Mouse (Mus musculus): ENCODE measurements around the gene Polg2. TPM values are rescaled to one million over a fixed set of nuclear protein-coding genes. Genes with fewer than 3 reads are reported as not detected.
"Not testable (repeated sequence)": the region's sequence is repeated elsewhere in the genome, so short reads cannot be mapped to it uniquely, and the experiment has no call there.

Polg2 gene
- polyA plus RNA-seq, 1 experiment: 6.3 TPM

DNA sequence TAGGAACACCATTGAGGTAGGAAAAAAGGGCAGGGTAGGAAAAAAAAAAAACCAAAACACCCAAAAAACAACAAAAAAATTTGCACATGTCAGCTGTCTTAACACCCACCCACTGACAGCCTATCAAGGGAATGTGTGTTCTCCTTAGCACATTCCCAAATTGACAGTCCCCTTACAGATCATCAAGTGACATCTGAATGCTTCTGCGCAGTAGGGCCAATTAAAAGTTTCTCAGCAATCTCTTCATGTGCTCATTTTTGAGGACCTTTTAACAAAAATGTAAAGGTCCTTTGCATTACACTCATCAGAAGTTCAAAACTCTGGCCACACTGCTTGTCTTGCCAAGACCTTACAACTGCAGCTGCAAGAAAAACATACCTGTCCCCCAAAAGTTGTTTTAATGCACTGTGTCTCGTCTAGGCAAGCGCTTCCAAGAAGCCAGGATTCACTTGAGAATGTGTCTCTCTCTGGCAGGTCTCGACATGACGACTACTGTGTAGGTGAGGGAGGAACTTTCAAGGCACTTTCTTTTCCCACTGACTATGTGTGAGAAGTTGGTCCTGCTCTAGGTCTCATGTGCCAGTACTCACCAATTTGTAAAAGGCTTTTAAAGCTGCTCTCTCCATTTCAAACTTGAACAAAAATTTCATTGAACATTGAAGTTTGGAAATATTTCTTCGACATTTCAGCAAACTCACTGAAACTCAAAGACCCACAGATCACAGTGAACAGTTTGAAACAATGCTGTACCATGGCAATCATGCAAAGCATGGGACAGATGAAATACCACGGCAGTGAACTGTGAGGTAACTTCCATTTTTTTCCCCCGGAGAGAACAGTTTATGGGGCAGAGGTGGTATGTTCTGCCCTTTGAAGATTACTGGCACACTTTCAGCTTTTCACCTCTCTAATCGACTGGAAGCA, 3.8 kb upstream of the Polg2 start:
- no peak for TF ChIP-seq CTCF (IDR thresholded peaks at IDR 0.05; ENCODE audit: insufficient read depth, low read length)
- TF ChIP-seq POLR2A (IDR thresholded peaks at IDR 0.05; ENCODE audit: borderline replicate concordance, extremely low read depth, low read depth, low read length): no peak
- Histone ChIP-seq H3K4me3 (replicated peaks; ENCODE audit: extremely low read depth, low read depth, low read length) (no peak overlapping the region), H3K4me1 (ENCODE audit: control insufficient read depth, insufficient read depth, low read length) (peaks cover 16% of the 10 kb centered on the region)
- 58% methylated on average over 9 of the region's 9 CpGs for WGBS
- DNase-seq: no peak

DNA sequence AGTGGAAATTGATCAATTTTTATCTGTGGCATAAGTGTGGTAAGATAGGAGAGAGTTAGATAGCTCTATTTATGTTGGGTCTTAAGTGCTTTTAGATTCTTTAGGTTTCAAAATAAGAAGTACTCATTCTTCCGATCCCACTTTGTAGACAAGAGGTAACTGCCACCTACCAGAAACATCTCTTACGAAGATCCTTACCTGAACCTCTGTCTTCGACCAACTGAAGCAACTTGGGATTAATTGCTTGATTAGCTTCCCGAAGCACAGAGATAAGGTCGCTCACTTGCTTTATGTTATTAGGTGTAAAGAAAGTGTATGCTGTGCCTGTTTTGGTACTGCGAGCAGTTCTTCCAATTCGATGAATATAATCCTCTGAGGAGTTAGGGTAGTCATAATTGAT, 2.9 kb upstream of the Polg2 start:
- WGBS: 78% methylated on average over 7 of the region's 7 CpGs
- not testable (repeated sequence) for H3K4me3 ChIP-seq (replicated peaks; ENCODE audit: extremely low read depth, low read depth, low read length); DNase-seq
- peaks cover 16% of the 10 kb centered on the region for H3K4me1 ChIP-seq (ENCODE audit: control insufficient read depth, insufficient read depth, low read length)

DNA sequence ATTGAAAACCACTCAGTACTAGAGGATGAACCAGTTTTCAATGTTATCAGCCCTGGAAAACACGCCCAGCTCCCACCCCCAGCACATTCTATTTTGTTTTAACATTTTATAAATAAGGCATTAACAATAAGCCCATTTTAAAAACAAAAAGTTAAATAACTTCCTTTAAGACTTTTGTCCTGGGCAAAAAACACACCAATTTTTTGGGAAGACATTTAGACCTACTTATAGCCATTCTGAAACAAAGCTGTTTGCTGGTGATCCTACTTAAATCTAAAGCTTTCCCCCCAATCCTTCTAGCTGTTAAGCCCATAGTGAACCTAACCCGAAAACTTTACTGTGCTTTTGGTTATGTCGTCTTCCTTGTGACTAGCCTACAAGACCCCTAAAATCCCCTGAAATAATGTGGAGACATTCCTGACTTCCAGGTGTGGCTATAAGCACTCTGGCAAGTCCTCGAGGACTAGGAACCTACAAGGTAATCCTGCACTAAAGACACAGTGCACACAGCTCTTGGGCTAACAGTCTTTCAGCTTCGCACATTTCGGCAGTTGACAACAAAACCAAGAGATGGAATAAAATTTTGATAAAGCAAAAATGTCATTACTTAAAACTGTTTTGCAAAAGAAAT, 1.4 kb upstream of the Polg2 start:
- WGBS: 66% methylated on average over 6 of the region's 6 CpGs
- no peak for DNase-seq
- Histone ChIP-seq H3K4me3 (replicated peaks; ENCODE audit: extremely low read depth, low read depth, low read length) (no peak overlapping the region), H3K4me1 (ENCODE audit: control insufficient read depth, insufficient read depth, low read length) (peaks cover 16% of the 10 kb centered on the region)
- TF ChIP-seq POLR2A (IDR thresholded peaks at IDR 0.05; ENCODE audit: borderline replicate concordance, extremely low read depth, low read depth, low read length) (no peak), CTCF (IDR thresholded peaks at IDR 0.05; ENCODE audit: insufficient read depth, low read length) (no peak)

DNA sequence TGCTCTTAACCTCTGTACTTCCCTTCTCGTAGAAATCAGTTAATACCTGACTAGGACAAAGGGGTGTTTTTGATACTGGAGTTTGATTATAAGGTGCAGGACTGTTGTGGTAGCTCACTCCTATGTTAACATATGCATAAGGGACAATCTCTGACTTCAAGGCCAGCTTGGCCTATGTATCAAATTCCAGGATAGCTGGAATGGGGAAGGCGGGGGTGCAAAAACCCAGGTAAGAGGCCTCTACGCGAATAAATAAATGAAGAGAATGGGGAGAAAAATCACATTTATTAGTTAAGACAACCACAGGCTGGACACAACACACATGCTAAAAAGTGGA, 720 bp upstream of the Polg2 start:
- WGBS: 66% methylated on average over 4 of the region's 4 CpGs
- no peak for TF ChIP-seq CTCF (IDR thresholded peaks at IDR 0.05; ENCODE audit: insufficient read depth, low read length)
- TF ChIP-seq POLR2A (IDR thresholded peaks at IDR 0.05; ENCODE audit: borderline replicate concordance, extremely low read depth, low read depth, low read length): no peak
- DNase-seq: no peak
- Histone ChIP-seq H3K4me1 (ENCODE audit: control insufficient read depth, insufficient read depth, low read length) (peaks cover 14% of the 10 kb centered on the region), H3K4me3 (replicated peaks; ENCODE audit: extremely low read depth, low read depth, low read length) (no peak overlapping the region)

DNA sequence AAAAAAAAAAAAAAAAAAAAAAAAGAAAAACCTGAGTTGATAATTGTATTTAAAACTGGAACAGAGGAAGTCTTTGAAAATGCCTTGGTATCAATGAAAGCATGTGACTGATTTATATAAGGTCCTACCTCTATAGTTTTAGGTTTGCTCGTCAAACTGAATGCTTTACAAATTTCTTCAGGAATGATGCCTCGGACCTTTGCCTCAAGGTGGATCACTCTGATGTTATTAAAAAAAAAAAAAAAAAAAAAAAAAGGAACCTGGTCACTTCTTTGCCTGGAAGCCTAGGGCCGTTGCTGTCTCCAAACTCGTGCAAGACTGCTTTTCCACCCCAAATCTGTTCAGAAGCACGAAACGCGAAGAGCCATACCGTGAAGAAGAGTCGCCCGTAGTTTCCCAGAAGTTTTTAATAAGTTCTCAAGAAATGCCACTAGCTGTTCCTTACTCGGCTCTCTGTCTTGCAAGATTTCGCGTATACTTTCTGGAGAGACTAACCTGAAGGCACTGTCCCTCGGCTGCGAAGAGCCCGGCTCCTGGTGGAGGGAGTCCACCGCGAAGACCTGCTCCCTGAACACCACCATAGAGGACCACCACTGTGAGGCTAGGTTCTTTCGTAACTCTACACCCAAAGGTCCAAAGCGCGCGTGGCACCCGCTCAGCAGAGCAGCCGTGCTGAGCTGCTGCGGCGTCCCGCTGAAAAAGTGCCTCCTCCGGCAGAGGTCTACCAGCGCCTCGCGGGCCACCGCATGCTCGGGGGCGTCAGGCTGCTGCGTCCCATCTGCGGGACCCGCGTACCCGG, 549 bp downstream of the Polg2 start:
- TF ChIP-seq CTCF (IDR thresholded peaks at IDR 0.05; ENCODE audit: insufficient read depth, low read length): no peak
- TF ChIP-seq POLR2A (IDR thresholded peaks at IDR 0.05; ENCODE audit: borderline replicate concordance, extremely low read depth, low read depth, low read length): no peak
- 2% methylated on average over 39 of the region's 39 CpGs for WGBS
- Histone ChIP-seq H3K4me3 (replicated peaks; ENCODE audit: extremely low read depth, low read depth, low read length) (peak overlapping the region; percentile 83), H3K4me1 (ENCODE audit: control insufficient read depth, insufficient read depth, low read length) (peaks cover 14% of the 10 kb centered on the region)
- no peak for DNase-seq

DNA sequence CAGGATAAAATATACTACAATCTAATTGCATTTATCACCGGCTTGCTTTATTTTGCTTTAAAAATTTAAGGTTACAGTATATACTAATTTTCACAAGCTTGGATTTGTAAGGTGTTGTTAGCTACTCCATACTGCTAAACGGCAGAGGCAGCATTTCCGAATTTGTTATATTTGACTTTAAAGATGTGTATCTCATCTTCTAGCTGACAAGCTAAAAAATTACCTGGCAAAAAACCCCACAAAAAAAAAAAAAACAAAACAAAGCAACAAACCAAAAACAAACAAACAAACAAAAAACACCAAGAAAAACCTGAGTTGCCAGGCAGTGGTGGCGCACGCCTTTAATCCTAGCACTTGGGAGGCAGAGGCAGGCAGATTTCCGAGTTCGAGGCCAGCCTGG, 1.2 kb downstream of the Polg2 start:
- TF ChIP-seq POLR2A (IDR thresholded peaks at IDR 0.05; ENCODE audit: borderline replicate concordance, extremely low read depth, low read depth, low read length) (no peak), CTCF (IDR thresholded peaks at IDR 0.05; ENCODE audit: insufficient read depth, low read length) (no peak)
- Histone ChIP-seq H3K4me1 (ENCODE audit: control insufficient read depth, insufficient read depth, low read length) (peaks cover 10% of the 10 kb centered on the region), H3K4me3 (replicated peaks; ENCODE audit: extremely low read depth, low read depth, low read length) (no peak overlapping the region)
- DNase-seq: no peak
- 86% methylated on average over 7 of the region's 7 CpGs for WGBS

DNA sequence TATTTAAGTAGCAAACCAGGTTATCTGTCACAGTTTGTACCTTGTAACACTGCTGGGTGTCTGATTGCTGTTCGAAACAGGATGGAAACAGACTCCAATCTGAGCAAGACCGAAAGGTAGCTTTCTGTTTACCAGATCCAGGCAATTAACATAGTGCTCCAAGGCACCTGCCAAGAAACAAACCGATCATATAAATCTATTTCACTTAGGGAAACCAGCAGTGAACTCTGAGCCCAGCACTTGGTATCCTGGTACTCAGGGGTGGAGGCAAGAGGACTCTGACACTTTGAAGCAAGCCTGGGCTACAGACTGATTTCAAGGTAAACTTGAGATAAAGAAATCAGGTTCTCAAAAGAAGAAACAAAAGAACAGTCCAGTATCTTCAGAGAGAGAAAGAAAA, 1.9 kb downstream of the Polg2 start:
- Histone ChIP-seq H3K4me3 (replicated peaks; ENCODE audit: extremely low read depth, low read depth, low read length) (no peak overlapping the region), H3K4me1 (ENCODE audit: control insufficient read depth, insufficient read depth, low read length) (peaks cover 10% of the 10 kb centered on the region)
- DNase-seq: no peak
- no peak for TF ChIP-seq CTCF (IDR thresholded peaks at IDR 0.05; ENCODE audit: insufficient read depth, low read length)
- no peak for TF ChIP-seq POLR2A (IDR thresholded peaks at IDR 0.05; ENCODE audit: borderline replicate concordance, extremely low read depth, low read depth, low read length)
- 66% methylated on average over 3 of the region's 3 CpGs for WGBS

DNA sequence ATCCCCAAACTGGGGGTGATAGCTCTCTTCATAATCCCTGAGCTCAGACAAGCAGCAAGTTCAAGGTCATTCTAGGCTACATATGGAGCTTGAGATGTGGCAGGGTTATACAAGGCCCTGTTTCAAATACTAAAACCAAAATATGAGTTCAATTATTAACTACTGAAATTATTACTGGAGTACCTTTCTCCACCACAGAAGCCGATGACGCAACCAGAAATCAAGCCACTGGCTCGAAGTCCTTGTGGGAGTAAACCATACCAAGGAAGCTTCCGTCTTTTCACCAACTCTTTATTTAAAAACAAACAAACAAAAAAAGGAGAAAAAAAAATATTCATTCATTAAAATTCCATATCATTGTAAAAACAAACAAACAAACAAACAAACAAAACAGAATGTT, 2.4 kb downstream of the Polg2 start:
- WGBS: 81% methylated on average over 4 of the region's 4 CpGs
- TF ChIP-seq CTCF (IDR thresholded peaks at IDR 0.05; ENCODE audit: insufficient read depth, low read length) (no peak), POLR2A (IDR thresholded peaks at IDR 0.05; ENCODE audit: borderline replicate concordance, extremely low read depth, low read depth, low read length) (no peak)
- Histone ChIP-seq H3K4me1 (ENCODE audit: control insufficient read depth, insufficient read depth, low read length) (peaks cover 10% of the 10 kb centered on the region), H3K4me3 (replicated peaks; ENCODE audit: extremely low read depth, low read depth, low read length) (no peak overlapping the region)
- no peak for DNase-seq

DNA sequence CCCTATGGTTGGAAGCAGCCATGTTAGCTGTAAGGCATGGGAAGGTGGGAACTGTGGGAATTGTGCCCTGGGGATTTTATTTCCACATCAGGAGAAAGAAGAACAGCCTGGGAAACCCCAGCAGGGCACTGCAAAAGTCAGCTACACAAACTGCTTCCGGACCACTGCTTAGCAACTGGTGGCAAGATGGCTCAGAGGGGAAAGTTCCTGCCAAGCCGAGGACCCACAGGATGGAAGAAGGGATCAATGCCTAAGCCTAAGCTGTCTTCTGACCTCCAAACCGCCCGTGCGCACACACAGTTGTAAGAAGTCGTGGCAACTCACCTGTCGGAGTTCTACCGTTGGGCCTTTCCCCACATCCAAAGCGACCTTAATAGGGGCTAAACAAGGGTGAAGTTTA, 6.3 kb downstream of the Polg2 start:
- Histone ChIP-seq H3K4me3 (replicated peaks; ENCODE audit: extremely low read depth, low read depth, low read length) (no peak overlapping the region), H3K4me1 (ENCODE audit: control insufficient read depth, insufficient read depth, low read length) (no peaks in the 10 kb centered on the region; the same call in 1 of the 2 replicates)
- TF ChIP-seq CTCF (IDR thresholded peaks at IDR 0.05; ENCODE audit: insufficient read depth, low read length): no peak
- no peak for TF ChIP-seq POLR2A (IDR thresholded peaks at IDR 0.05; ENCODE audit: borderline replicate concordance, extremely low read depth, low read depth, low read length)
- 92% methylated on average over 9 of the region's 9 CpGs for WGBS
- no peak for DNase-seq
